Mouse (Mus musculus) intestine, embryonic 14.5 days (tissue): Measurements from ENCODE around the gene Chd8. TPM values are rescaled to one million over a fixed set of nuclear protein-coding genes. Genes with fewer than 3 reads are reported as not detected.
"Not testable (repeated sequence)": the region's sequence is repeated elsewhere in the genome, so short reads cannot be mapped to it uniquely, and the experiment has no call there.

Experiments
- ATAC-seq: fragments of 200-750 bp; cut with Nextera tagmentation; replicated peaks from 2 replicates; pipeline ENCODE4 v1.8.0; 2017; ENCODE audit warnings: low read depth, moderate number of reproducible peaks, moderate TSS enrichment, moderate library complexity; ENCODE audit not compliant: low FRiP score, low TSS enrichment
- DNase-seq: peaks from one replicate; pipeline ENCODE4 v3.0.0-alpha.2; 2018; ENCODE audit warnings: low spot score
- H3K27ac ChIP-seq: fragments of 300-500 bp; sonication (generic); 2 replicates; pipeline ENCODE4 v1.5.1; 2014; ENCODE audit warnings: low read depth, mild to moderate bottlenecking, control low read depth
- H3K27me3 ChIP-seq: fragments of 300-500 bp; sonication (generic); replicated peaks from 2 replicates; pipeline ENCODE4 v1.6.1; 2014; ENCODE audit warnings: low read length, control low read depth; ENCODE audit not compliant: control insufficient read depth, insufficient read depth
- H3K36me3 ChIP-seq: fragments of 300-500 bp; sonication (generic); 2 replicates; pipeline ENCODE4 v1.6.1; 2014; ENCODE audit warnings: low read length, control low read depth; ENCODE audit not compliant: control insufficient read depth, insufficient read depth
- H3K4me1 ChIP-seq: fragments of 300-500 bp; sonication (generic); replicated peaks from 2 replicates; pipeline ENCODE4 v1.6.1; 2014; ENCODE audit warnings: low read length, control low read depth, mixed read lengths; ENCODE audit not compliant: control insufficient read depth, insufficient read depth
- H3K4me2 ChIP-seq: fragments of 300-500 bp; sonication (generic); 2 replicates; pipeline ENCODE4 v1.6.1; 2014; ENCODE audit warnings: low read length
- H3K4me3 ChIP-seq: fragments of 300-500 bp; sonication (generic); 2 replicates; pipeline ENCODE4 v1.5.1; 2014; ENCODE audit warnings: low read depth, low read length, control low read depth, mixed read lengths
- H3K9ac ChIP-seq: fragments of 300-500 bp; sonication (generic); 2 replicates; pipeline ENCODE4 v1.6.1; 2014; ENCODE audit warnings: mild to moderate bottlenecking, low read length
- H3K9me3 ChIP-seq: fragments of 300-500 bp; sonication (generic); 2 replicates; pipeline ENCODE4 v1.6.1; 2016; ENCODE audit warnings: low read length, control low read depth; ENCODE audit not compliant: control insufficient read depth
- WGBS: fragments of 180-500 bp; shearing (Covaris S2); extraction: QIAGEN DNeasy Blood & Tissue Kit; methylation state at CpG from one replicate; pipeline ENCODE4 v1.1.7; 2014; 5-methylcytosine and 5-hydroxymethylcytosine counted together
- polyA plus RNA-seq: library from polyadenylated mRNA; unstranded; fragments of >200 nt; fragmentation: Nextera tagmentation; extraction: Ambion mirVana; gene quantifications from 2 replicates; pipeline ENCODE4 v1.2.1, GENCODE M21; 2014

Gene Chd8
- 47.4 and 50.6 TPM in 2 replicates for polyA plus RNA-seq

GRCm38 (mm10) chr14:52257484-52258213, at the start of gene Chd8:
Gene Chd8, minus strand, starts transcription at chr14:52257780.
- H3K27ac ChIP-seq: peak within 1 kb of the TSS; percentile 89
- peaks cover 5% of the 10 kb centered on the region; the same call in 1 of the 2 replicates for H3K36me3 ChIP-seq
- H3K4me2 ChIP-seq: peak within 1 kb of the TSS; percentile 91
- H3K9me3 ChIP-seq: no peaks in the 10 kb centered on the region
- peak within 1 kb of the TSS; percentile 85 for H3K9ac ChIP-seq
- ATAC-seq (peak; percentile 100), DNase-seq (peak; percentile 97)
- H3K27me3 ChIP-seq: no peaks in the 10 kb centered on the region
- WGBS: under 1% methylated on average over 54 of the region's 54 CpGs
- H3K4me3 ChIP-seq: peak within 1 kb of the TSS; percentile 97
- peaks cover 6% of the 10 kb centered on the region for H3K4me1 ChIP-seq

GRCm38 (mm10) chr14:52306100-52306499, 48.5 kb upstream of the Chd8 start:
- Histone ChIP-seq H3K27me3 (no peaks in the 10 kb centered on the region), H3K9me3 (no peaks in the 10 kb centered on the region), H3K27ac (no peak overlapping the region), H3K4me2 (no peak overlapping the region), H3K9ac (no peak overlapping the region), H3K4me3 (no peak overlapping the region), H3K36me3 (peaks cover 3% of the 10 kb centered on the region; the same call in 1 of the 2 replicates), H3K4me1 (peaks cover 4% of the 10 kb centered on the region)
- no peak for DNase-seq
- no peak for ATAC-seq
- WGBS: 93% methylated on average over 2 of the region's 2 CpGs

- peak; percentile 94 for DNase-seq
- WGBS: under 1% methylated on average over 46 of the region's 46 CpGs
- Histone ChIP-seq H3K27ac (peak within 1 kb of the TSS; percentile 96), H3K4me3 (peak within 1 kb of the TSS; percentile 75), H3K9ac (peak within 1 kb of the TSS; percentile 70), H3K36me3 (peaks cover 7% of the 10 kb centered on the region), H3K9me3 (no peaks in the 10 kb centered on the region), H3K27me3 (no peaks in the 10 kb centered on the region), H3K4me1 (peaks cover 4% of the 10 kb centered on the region), H3K4me2 (peak within 1 kb of the TSS; percentile 75)
- ATAC-seq: peak; percentile 95
These were observed 47.2 kb upstream of the Chd8 start, which contains the start of gene Mettl3 for GRCm38 (mm10) chr14:52304644-52305271. Gene Mettl3, minus strand, starts transcription at chr14:52305128.

GRCm38 (mm10) chr14:52303517-52303916, 45.9 kb upstream of the Chd8 start:
- not testable (repeated sequence) for ATAC-seq, H3K4me1 ChIP-seq, H3K27me3 ChIP-seq, H3K9ac ChIP-seq, DNase-seq, H3K4me3 ChIP-seq, H3K27ac ChIP-seq, H3K9me3 ChIP-seq
- WGBS: 88% methylated on average over 3 of the region's 3 CpGs
- H3K36me3 ChIP-seq: peaks cover 18% of the 10 kb centered on the region
- H3K4me2 ChIP-seq: peak overlapping the region; percentile 75; the same call in 1 of the 2 replicates

GRCm38 (mm10) chr14:52295558-52296264, 38.1 kb upstream of the Chd8 start:
- DNase-seq (no peak), ATAC-seq (peak; percentile 44)
- no peak overlapping the region for H3K27ac ChIP-seq
- H3K27me3 ChIP-seq: no peaks in the 10 kb centered on the region
- H3K36me3 ChIP-seq: peaks cover 83% of the 10 kb centered on the region
- no peak overlapping the region for H3K4me3 ChIP-seq
- 69% methylated on average over 6 of the region's 6 CpGs for WGBS
- H3K9ac ChIP-seq: no peak overlapping the region
- no peak overlapping the region for H3K4me2 ChIP-seq
- H3K4me1 ChIP-seq: no peaks in the 10 kb centered on the region
- H3K9me3 ChIP-seq: no peaks in the 10 kb centered on the region

- Histone ChIP-seq H3K4me3 (no peak overlapping the region), H3K4me2 (no peak overlapping the region), H3K36me3 (peaks cover 39% of the 10 kb centered on the region), H3K9me3 (no peaks in the 10 kb centered on the region), H3K27me3 (no peaks in the 10 kb centered on the region), H3K9ac (no peak overlapping the region), H3K27ac (no peak overlapping the region), H3K4me1 (peaks cover 7% of the 10 kb centered on the region)
- no peak for ATAC-seq
- WGBS: 92% methylated on average over 3 of the region's 3 CpGs
- DNase-seq: no peak
These were observed 26.6 kb upstream of the Chd8 start for GRCm38 (mm10) chr14:52284191-52284590.

- Histone ChIP-seq H3K27me3 (no peaks in the 10 kb centered on the region), H3K4me2 (no peak overlapping the region), H3K9me3 (no peaks in the 10 kb centered on the region), H3K36me3 (peaks cover 38% of the 10 kb centered on the region), H3K27ac (no peak overlapping the region), H3K9ac (no peak overlapping the region), H3K4me3 (no peak overlapping the region), H3K4me1 (peaks cover 7% of the 10 kb centered on the region)
- no peak for ATAC-seq
- 92% methylated on average over 5 of the region's 5 CpGs for WGBS
- no peak for DNase-seq
These were observed 26.0 kb upstream of the Chd8 start for GRCm38 (mm10) chr14:52283629-52284028.

- H3K27me3 ChIP-seq: no peaks in the 10 kb centered on the region
- H3K36me3 ChIP-seq: peaks cover 3% of the 10 kb centered on the region
- H3K9ac ChIP-seq: peak overlapping the region; percentile 85
- no peaks in the 10 kb centered on the region for H3K9me3 ChIP-seq
- DNase-seq: no peak
- peak; percentile 30 for ATAC-seq
- peak overlapping the region; percentile 71 for H3K4me2 ChIP-seq
- peaks cover 7% of the 10 kb centered on the region for H3K4me1 ChIP-seq
- WGBS: 1% methylated on average over 21 of the region's 21 CpGs
- peak overlapping the region; percentile 83 for H3K27ac ChIP-seq
- peak overlapping the region; percentile 88 for H3K4me3 ChIP-seq
These were observed 22.2 kb upstream of the Chd8 start for GRCm38 (mm10) chr14:52279747-52280120.
